Mouse (Mus musculus): ENCODE results near the gene Aaas.

Gene Aaas

GRCm38 (mm10) chr15:102350138-102350941 is at the start of gene Aaas:
TSS of gene Aaas (minus strand) at chr15:102350771.
- peak; percentile 96 for DNase-seq (ENCODE audit: low read depth, low spot score)

GRCm38 (mm10) chr15:102399229-102400221 is 49.0 kb upstream of the Aaas start:
- peak; percentile 91 for DNase-seq (ENCODE audit: low read depth, low spot score)

DNA sequence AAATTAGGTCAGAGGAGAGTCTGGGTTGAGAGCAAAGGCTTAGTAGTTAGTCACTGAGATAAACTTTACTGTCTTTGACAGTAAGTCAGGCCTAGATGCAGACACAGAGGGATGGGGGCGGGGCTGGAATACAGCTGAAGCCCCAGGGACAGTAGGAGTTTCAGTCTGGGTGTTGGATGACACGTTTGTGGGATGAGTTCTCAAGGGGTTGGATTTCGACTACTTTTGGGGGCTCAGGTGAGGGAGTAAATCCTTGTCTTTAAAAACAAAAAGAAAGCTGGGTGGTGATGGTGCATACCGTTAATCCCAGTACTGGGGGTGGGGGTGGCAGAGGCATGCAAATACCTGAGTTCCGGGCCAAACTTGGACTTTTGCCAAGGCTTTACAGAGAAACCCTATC is 48.1 kb upstream of the Aaas start:
- peak; percentile 69 for DNase-seq (ENCODE audit: low read depth, low spot score)

- no peak for DNase-seq (ENCODE audit: low read depth, low spot score)
Measured at GRCm38 (mm10) chr15:102395061-102395460, 44.5 kb upstream of the Aaas start.

DNA sequence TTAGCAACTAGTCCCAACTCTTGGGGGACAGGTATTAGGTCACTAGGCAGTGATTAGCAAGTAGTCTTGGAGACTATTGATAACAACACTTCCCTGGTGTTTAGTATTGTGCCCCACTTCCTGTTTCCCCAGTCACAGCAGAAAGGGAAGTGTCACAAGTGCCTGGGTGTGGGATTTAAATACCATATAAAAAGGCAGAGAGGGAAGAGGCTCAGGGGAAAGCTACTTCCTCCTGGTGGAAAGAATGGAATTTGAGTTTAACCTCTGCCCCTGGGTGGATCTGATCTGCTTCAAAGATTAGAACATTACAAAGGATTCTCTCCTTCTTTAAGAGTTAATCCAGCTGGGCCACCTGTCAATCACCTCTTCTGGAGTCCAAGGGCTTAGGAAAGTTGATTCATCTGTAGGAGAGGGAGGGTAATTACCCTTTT is 43.0 kb upstream of the Aaas start:
- DNase-seq (ENCODE audit: low read depth, low spot score) = peak; percentile 36

- no peak for DNase-seq (ENCODE audit: low read depth, low spot score)
Measured at GRCm38 (mm10) chr15:102392520-102392919, 41.9 kb upstream of the Aaas start.

DNA sequence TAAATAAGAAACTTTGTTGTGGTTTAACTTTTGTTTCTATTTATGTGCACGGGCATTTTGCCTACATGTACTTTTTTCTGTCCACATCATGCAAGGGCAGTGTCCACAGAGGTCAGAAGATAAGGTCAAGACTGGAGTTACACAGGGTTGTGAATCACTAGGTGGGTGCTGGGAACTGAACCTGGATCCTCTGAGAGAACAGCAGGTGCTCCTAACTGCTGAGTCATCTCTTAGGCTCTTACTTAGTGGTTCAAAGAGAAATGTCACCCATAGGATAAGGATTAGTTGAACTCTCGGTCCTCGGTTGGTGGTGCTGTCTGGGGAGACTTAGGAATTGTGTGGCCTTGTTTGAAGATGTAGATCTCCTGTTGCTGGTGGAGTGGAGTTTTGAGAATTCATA is 38.4 kb upstream of the Aaas start:
- DNase-seq (ENCODE audit: low read depth, low spot score) = no peak

DNA sequence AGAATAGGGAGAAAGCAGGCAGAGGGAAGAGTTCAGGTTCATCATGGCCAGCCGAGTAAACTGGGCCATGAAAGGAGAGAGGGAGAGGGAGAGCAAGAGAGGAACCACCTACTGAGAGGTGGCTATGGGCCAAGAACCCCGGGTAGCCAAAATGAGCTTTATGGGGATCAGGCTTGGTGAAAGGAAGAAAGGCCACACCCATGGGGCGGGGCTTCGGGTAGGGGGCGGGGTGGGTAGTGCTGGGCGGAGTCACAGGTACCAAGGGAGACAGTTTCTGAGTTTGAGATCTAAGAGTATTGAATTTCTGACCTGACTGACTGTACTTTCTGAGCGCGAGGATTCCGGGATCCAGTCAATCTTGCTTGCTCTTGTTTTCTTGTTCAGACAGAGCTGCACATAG is 36.1 kb upstream of the Aaas start:
- peak; percentile 78 for DNase-seq (ENCODE audit: low read depth, low spot score)

GRCm38 (mm10) chr15:102383671-102384070 is 33.1 kb upstream of the Aaas start:
- DNase-seq (ENCODE audit: low read depth, low spot score) = no peak

DNA sequence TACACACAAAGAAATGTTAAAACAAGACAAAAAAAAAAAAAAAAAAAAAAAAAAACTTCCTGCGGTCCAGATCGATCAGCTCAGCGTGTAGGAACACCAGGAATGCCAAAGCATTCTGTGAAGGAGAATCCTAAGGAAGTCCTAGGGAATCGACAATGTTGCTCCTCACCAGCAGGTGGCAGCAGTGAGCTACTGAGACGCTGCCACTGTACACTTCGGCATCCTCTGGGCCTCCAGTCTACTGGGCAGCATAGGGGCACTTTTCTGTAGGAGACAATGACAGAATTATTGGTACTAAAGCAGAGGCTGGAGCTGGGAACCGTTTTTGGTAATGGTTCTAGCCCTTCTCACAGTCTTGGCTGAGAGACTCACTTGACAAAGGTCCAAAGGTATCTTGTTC is 31.0 kb upstream of the Aaas start:
- DNase-seq (ENCODE audit: low read depth, low spot score) = peak; percentile 71

DNA sequence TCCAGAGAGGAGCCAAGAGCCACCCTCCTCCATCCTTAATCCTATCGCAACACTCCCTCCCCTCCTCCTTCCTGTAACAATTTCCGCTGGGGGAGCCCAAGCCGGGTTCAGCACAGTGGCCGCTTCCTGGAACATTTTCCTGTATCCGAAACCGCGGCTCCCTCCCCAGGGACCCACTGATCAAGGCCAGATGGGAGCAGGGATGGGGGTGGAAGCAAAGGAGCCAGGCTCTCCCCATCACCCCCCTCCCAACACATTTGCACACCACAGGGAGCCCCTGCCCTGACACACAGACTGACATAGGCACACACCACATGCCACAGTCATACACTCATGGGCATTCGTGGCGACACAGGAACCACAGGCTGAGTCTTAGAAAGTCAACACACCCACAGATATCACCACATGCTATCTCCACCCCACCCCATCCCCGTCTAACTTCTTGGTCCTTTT is 27.3 kb upstream of the Aaas start:
- DNase-seq (ENCODE audit: low read depth, low spot score) = no peak

GRCm38 (mm10) chr15:102377163-102377543 is 26.6 kb upstream of the Aaas start:
- peak; percentile 86 for DNase-seq (ENCODE audit: low read depth, low spot score)

DNA sequence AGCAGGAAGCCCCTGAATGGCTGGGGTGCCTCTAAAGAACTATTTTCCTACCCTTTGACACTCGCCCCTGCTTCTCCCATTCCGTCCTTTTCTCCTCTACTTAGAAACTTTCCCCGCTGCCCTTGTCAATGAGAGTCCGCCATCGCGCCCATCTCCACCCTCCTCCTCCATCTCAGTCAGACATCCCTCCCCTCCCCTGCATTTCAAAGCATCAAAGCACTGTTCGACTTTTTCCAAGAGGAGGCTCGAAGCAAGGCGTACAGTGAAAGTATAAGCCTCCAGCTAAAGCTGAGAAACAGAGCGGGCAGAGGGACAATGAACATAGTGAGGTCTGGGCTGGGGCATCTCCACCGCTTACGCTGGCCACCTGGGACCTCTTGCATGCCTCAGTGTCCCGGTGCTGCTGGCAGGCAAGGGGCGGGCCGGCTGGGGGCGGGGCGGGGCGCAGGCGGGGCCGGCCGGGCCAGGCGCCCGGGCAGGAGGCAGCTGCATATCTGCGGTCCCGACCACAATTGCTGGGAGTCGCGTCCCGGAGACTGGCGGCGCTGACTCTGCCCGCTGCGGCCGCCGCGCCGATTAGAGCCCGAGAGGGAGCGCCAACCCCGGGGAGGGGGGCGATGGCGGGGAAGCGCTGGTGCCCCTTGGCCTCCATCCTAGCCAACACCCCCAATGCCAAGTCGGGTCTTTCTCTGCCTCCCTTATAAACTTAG is 26.0 kb upstream of the Aaas start:
- peak; percentile 81 for DNase-seq (ENCODE audit: low read depth, low spot score)

DNA sequence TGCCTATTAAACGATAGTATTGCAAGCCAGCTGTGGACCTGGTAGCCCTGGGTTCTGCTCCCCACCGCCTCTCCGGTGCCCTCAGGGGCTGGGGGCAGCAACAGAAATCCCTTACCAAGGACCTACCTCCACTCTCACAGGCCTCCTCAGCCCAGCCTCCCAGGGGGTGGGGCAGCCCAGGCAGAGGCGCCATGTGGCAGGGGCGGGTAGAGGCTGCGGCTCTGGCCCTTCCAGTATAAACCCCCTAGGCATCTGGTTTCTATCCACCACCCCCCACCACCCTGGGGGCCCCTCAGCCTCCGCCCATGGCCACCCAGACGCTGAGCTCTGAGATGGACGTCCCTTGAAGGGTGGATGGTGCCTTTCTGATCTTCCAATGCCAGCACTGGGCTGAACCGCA is 20.2 kb upstream of the Aaas start:
- DNase-seq (ENCODE audit: low read depth, low spot score) = no peak

DNA sequence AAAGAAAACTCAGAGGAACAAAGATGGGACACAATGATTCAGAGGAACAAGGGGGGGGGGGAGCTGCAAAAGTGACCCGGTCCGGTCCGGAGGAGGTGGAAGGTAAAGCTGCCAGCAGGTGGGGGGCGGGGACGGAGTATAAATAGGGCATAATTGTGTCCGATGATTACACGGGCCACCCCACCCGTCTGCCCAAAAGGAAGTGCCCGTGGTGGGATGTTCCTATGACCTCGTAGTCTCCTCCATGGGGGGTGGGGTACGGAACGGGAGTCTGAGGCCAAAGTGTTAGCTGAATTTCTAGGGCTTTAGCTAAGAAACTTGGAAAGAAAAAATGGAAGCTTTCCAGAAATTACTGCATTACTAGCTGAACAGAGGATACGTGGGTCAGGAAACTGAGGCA is 19.4 kb upstream of the Aaas start:
- DNase-seq (ENCODE audit: low read depth, low spot score) = no peak

- no peak for DNase-seq (ENCODE audit: low read depth, low spot score)
Measured at GRCm38 (mm10) chr15:102366733-102367344, 16.3 kb upstream of the Aaas start, which contains the start of gene Sp7. TSS of gene Sp7 (minus strand) at chr15:102367182.

DNA sequence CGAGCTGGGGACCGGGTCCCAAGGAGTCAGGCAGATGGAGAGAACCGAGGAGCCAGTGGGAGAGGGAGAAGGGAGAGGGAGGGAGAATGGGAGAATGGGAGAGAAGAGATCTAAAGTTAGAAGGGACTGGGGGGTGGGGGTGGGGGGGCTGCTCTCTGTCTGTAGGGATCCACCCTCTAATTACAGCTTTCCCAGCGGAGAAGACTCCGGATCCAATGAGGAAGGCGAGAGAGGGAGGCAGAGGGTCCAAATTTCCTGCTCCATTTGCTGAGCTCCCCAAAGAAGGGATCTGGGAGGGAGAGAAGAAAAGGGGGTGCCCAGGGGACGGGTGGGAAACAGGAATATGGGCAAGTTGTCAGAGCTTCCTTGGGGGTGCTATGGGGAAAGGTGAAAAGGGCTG is 15.7 kb upstream of the Aaas start:
- no peak for DNase-seq (ENCODE audit: low read depth, low spot score)

GRCm38 (mm10) chr15:102364678-102365077 is 14.1 kb upstream of the Aaas start:
- no peak for DNase-seq (ENCODE audit: low read depth, low spot score)

- DNase-seq (ENCODE audit: low read depth, low spot score) = no peak
Measured at GRCm38 (mm10) chr15:102362648-102363047, 12.1 kb upstream of the Aaas start.

DNA sequence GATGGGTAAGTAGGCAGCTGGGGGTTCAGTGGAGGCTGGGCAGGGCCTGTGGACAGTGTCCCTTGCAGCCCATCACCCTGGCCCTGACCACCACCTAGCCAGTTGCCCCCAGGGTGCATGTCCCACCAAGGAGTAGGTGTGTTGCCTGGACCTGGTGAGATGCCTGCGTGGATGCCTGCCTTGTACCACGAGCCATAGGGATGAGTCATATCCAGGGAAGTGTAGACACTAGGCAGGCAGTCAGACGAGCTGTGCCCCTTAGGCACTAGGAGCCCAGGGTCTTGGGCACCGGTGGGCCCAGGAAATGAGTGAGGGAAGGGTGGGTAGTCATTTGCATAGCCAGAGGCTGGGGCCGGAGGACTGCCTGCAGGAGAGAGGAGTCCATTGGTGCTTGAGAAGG is 8.3 kb upstream of the Aaas start:
- DNase-seq (ENCODE audit: low read depth, low spot score) = no peak

DNA sequence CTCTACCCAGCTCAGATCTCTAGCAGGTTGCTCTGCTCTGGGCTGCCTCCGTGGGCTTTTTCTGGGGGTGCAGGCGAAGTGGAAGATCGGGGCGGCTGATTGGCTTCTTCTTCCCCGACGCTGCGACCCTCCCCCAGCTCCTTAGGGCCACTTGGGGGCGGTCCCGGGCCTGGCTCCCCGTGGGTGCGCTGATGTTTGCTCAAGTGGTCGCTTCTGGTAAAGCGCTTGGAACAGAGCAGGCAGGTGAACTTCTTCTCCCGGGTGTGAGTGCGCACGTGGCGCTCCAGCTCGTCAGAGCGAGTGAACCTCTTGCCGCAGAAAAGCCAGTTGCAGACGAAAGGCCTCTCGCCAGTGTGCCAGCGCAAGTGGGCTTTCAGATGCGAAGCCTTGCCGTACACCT is 7.6 kb upstream of the Aaas start:
- no peak for DNase-seq (ENCODE audit: low read depth, low spot score)
